Mouse (Mus musculus): ENCODE results near the gene Rtcb. TPM values are rescaled to one million over a fixed set of nuclear protein-coding genes. Genes with fewer than 3 reads are reported as not detected.

Rtcb gene
- 48.7 and 51.1 TPM in 2 replicates for total RNA-seq (2014; fragmentation: Nextera tagmentation)
- total RNA-seq (2017): 140 and 146 TPM in 2 replicates
- 49.4 and 69.1 TPM in 2 replicates for polyA plus RNA-seq (2012)

DNA sequence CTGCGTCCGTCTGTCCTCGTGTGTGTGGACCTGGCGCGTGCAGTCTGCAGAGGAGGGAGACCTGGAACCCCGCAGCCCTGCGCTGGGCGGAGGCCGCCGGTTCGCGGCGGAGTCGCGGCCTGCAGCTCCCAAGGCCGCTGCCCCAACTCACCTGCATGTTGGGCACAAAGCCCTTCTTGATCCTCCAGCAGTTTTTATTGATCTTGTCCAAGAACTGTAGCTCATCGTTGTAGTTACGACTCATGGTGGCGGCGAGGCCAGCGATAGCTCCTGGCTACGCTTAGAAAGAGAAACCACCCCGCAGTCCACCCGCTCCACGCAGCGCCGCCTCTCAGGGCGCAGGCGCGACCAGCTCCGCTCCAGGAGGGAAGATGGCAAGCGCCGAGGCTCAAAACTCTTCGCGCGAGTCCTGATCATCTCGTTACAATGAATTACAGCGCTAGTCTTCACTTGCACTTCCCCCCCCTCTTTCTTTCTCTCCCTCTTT is at the start of gene Rtcb:
Gene Rtcb, minus strand, starts transcription at position 360 of the 487 bp plus-strand sequence.
- no peaks in the 10 kb centered on the region for H3K9me3 ChIP-seq (replicated peaks)
- no peak for TF ChIP-seq CTCF (IDR thresholded peaks at IDR 0.05; ENCODE audit: low read depth, low read length)
- TF ChIP-seq GATA2 (IDR thresholded peaks at IDR 0.05; ENCODE audit: borderline replicate concordance, low read depth, low read length): no peak
- no peak for TF ChIP-seq POLR2AphosphoS5 (IDR thresholded peaks at IDR 0.05; ENCODE audit: insufficient replicate concordance, low read depth, low read length)
- TF ChIP-seq TAL1 (conservative IDR thresholded peaks at IDR 0.05; ENCODE audit: low read depth, low read length): no peak
- TF ChIP-seq GATA1 (IDR thresholded peaks at IDR 0.05; ENCODE audit: borderline replicate concordance, low read length): no peak
- peak; percentile 85 for DNase-seq (ENCODE audit: low spot score)

DNA sequence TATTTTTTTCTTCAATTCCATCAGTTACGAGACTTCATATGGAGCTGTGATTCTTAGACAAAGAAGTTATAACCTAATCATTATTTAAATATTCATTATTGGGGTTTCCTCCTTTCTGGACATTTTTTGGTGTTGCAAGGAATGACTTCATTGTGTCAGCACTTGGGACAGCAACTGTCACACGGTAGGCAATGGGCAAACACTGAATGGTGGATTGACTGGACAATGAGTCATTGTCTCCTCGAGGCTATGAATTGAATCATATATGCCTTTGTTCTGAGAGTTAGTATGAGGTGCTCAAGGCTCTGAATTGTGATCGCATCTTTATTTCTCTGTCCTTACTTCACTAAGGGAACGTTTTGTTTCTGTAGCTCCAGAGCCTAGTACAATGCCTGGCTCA is 48.8 kb upstream of the Rtcb start:
- no peaks in the 10 kb centered on the region for H3K9me3 ChIP-seq (replicated peaks)
- H3K4me3 ChIP-seq (ENCODE audit: low read depth, low read length): no peak overlapping the region
- H3K4me1 ChIP-seq (ENCODE audit: insufficient read depth, low read depth, low read length): no peaks in the 10 kb centered on the region
- TF ChIP-seq POLR2AphosphoS5 (IDR thresholded peaks at IDR 0.05; ENCODE audit: insufficient replicate concordance, low read depth, low read length): no peak
- TF ChIP-seq TAL1 (conservative IDR thresholded peaks at IDR 0.05; ENCODE audit: low read depth, low read length): no peak
- TF ChIP-seq GATA1 (IDR thresholded peaks at IDR 0.05; ENCODE audit: borderline replicate concordance, low read length): no peak
- no peak for TF ChIP-seq GATA2 (IDR thresholded peaks at IDR 0.05; ENCODE audit: borderline replicate concordance, low read depth, low read length)
- no peak for TF ChIP-seq CTCF (IDR thresholded peaks at IDR 0.05; ENCODE audit: low read depth, low read length)
- H3K27me3 ChIP-seq (ENCODE audit: insufficient read depth, low read length): peaks cover 19% of the 10 kb centered on the region
- no peaks in the 10 kb centered on the region for H3K36me3 ChIP-seq (replicated peaks)
- DNase-seq (ENCODE audit: low spot score) (no peak), ATAC-seq (ENCODE audit: extremely low read depth, insufficient number of reproducible peaks, low FRiP score, poor library complexity, severe bottlenecking) (no peak)

More for the DNA sequence above, at the start of gene Rtcb:
- Histone ChIP-seq H3K27me3 (ENCODE audit: insufficient read depth, low read length) (peaks cover 7% of the 10 kb centered on the region), H3K4me3 (ENCODE audit: low read depth, low read length) (peak within 1 kb of the TSS; percentile 98), H3K36me3 (replicated peaks) (peaks cover 33% of the 10 kb centered on the region), H3K4me1 (ENCODE audit: insufficient read depth, low read depth, low read length) (peaks cover 36% of the 10 kb centered on the region)
- peak; percentile 78 for ATAC-seq (ENCODE audit: extremely low read depth, insufficient number of reproducible peaks, low FRiP score, poor library complexity, severe bottlenecking)

DNA sequence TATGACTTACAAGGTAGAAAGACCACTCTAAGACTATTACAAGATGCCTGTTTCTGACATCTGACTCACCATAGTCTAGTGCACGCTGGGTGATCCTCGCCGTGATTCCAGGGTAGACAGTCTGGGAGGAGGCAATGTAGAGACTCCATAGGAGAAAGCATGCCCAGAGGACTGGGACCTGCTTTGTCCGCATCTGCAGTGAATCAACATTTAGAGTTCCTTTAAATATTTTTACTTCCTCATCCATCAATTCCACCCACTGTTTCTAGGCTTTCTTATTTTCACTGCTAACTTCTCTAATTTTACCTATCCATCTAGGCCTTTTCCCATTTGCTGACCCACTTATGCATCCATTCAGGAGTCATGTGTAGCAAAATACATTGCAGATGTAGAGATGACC is 42.8 kb upstream of the Rtcb start:
- DNase-seq (ENCODE audit: low spot score) (no peak), ATAC-seq (ENCODE audit: extremely low read depth, insufficient number of reproducible peaks, low FRiP score, poor library complexity, severe bottlenecking) (no peak)
- Histone ChIP-seq H3K27me3 (ENCODE audit: insufficient read depth, low read length) (peaks cover 16% of the 10 kb centered on the region), H3K9me3 (replicated peaks) (no peaks in the 10 kb centered on the region), H3K36me3 (replicated peaks) (no peaks in the 10 kb centered on the region), H3K4me1 (ENCODE audit: insufficient read depth, low read depth, low read length) (no peaks in the 10 kb centered on the region), H3K4me3 (ENCODE audit: low read depth, low read length) (no peak overlapping the region)
- TF ChIP-seq GATA1 (IDR thresholded peaks at IDR 0.05; ENCODE audit: borderline replicate concordance, low read length) (no peak), CTCF (IDR thresholded peaks at IDR 0.05; ENCODE audit: low read depth, low read length) (no peak), GATA2 (IDR thresholded peaks at IDR 0.05; ENCODE audit: borderline replicate concordance, low read depth, low read length) (no peak), TAL1 (conservative IDR thresholded peaks at IDR 0.05; ENCODE audit: low read depth, low read length) (no peak), POLR2AphosphoS5 (IDR thresholded peaks at IDR 0.05; ENCODE audit: insufficient replicate concordance, low read depth, low read length) (no peak)

DNA sequence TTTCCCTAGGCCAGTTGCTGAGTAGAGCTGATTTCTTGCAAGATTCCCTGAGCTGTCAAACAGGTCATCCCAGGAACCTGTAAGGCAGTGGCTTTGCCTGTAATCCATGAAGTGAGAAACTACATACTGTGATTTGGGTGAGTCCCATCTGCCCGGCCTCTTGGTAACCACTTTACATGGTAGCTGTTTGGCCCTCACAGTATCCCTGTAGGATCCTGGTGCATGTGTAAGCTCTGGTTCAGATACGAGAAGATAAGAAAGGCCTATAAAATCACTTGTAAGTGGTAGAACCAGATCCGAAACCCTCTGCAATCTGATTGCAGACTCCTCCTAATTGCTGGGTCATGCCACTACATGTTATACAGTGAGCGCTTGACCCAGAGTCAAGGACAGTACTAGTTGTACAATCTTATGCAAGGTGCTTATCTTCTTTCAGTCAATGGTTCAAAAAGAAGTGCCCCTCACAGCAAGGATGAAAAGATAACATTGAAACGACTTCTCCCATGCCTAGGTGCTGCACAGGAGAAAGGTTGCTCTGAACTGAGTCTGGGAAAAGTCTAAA is 37.0 kb upstream of the Rtcb start:
- no peak for DNase-seq (ENCODE audit: low spot score)
- TF ChIP-seq GATA2 (IDR thresholded peaks at IDR 0.05; ENCODE audit: borderline replicate concordance, low read depth, low read length): no peak
- TF ChIP-seq CTCF (IDR thresholded peaks at IDR 0.05; ENCODE audit: low read depth, low read length): no peak
- TF ChIP-seq POLR2AphosphoS5 (IDR thresholded peaks at IDR 0.05; ENCODE audit: insufficient replicate concordance, low read depth, low read length): no peak
- TF ChIP-seq TAL1 (conservative IDR thresholded peaks at IDR 0.05; ENCODE audit: low read depth, low read length): no peak

DNA sequence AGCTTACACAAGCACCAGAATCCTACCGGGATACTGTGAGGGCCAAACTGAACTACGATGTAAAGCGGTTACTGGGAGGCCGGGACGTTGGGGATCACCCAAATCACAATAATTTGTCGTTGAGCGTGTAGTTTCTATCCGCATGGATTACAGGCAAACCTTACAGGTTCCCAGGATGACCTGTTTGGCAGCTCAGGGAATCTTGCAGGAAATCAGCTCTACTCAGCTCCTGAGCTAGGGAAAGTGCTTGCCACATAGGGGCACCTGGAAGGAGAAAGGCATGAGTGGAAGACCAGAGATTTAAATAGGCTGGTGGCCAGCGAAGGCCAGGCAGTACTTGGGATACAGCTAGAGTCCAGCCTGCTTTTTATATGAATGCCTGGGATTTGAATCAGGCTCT is 36.2 kb upstream of the Rtcb start:
- DNase-seq (ENCODE audit: low spot score) (no peak), ATAC-seq (ENCODE audit: extremely low read depth, insufficient number of reproducible peaks, low FRiP score, poor library complexity, severe bottlenecking) (no peak)
- peaks cover 8% of the 10 kb centered on the region for H3K27me3 ChIP-seq (ENCODE audit: insufficient read depth, low read length)
- TF ChIP-seq GATA2 (IDR thresholded peaks at IDR 0.05; ENCODE audit: borderline replicate concordance, low read depth, low read length) (no peak), GATA1 (IDR thresholded peaks at IDR 0.05; ENCODE audit: borderline replicate concordance, low read length) (no peak), CTCF (IDR thresholded peaks at IDR 0.05; ENCODE audit: low read depth, low read length) (no peak)
- H3K36me3 ChIP-seq (replicated peaks): no peaks in the 10 kb centered on the region
- H3K4me3 ChIP-seq (ENCODE audit: low read depth, low read length): no peak overlapping the region
- H3K4me1 ChIP-seq (ENCODE audit: insufficient read depth, low read depth, low read length): no peaks in the 10 kb centered on the region
- H3K9me3 ChIP-seq (replicated peaks): no peaks in the 10 kb centered on the region

More for the DNA sequence above, 37.0 kb upstream of the Rtcb start:
- Histone ChIP-seq H3K27me3 (ENCODE audit: insufficient read depth, low read length) (peaks cover 8% of the 10 kb centered on the region), H3K4me1 (ENCODE audit: insufficient read depth, low read depth, low read length) (no peaks in the 10 kb centered on the region), H3K4me3 (ENCODE audit: low read depth, low read length) (no peak overlapping the region), H3K9me3 (replicated peaks) (no peaks in the 10 kb centered on the region), H3K36me3 (replicated peaks) (no peaks in the 10 kb centered on the region)
- no peak for ATAC-seq (ENCODE audit: extremely low read depth, insufficient number of reproducible peaks, low FRiP score, poor library complexity, severe bottlenecking)

DNA sequence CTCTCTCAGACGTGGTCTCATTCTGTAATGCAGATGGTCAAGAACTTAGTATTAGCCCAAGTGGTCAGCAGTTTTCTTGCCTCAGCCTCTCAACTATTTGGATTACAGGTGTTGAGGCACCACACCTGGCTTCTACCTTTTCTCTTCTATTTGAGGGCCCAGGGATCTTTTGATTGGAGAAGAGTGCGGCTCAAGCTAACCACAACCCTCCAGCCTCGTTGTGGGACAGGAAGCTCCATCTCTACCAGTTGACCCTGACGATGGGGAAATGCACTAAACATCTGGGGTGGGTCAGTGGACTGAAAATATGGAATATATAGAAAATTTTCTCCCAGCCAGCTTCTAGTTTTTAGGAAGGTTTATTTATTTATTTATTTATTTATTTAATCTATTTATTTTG is 34.8 kb upstream of the Rtcb start:
- TF ChIP-seq CTCF (IDR thresholded peaks at IDR 0.05; ENCODE audit: low read depth, low read length) (no peak), GATA1 (IDR thresholded peaks at IDR 0.05; ENCODE audit: borderline replicate concordance, low read length) (no peak), GATA2 (IDR thresholded peaks at IDR 0.05; ENCODE audit: borderline replicate concordance, low read depth, low read length) (no peak), POLR2AphosphoS5 (IDR thresholded peaks at IDR 0.05; ENCODE audit: insufficient replicate concordance, low read depth, low read length) (no peak), TAL1 (conservative IDR thresholded peaks at IDR 0.05; ENCODE audit: low read depth, low read length) (no peak)
- no peak for DNase-seq (ENCODE audit: low spot score)
- Histone ChIP-seq H3K4me3 (ENCODE audit: low read depth, low read length) (no peak overlapping the region), H3K27me3 (ENCODE audit: insufficient read depth, low read length) (peaks cover 3% of the 10 kb centered on the region), H3K4me1 (ENCODE audit: insufficient read depth, low read depth, low read length) (no peaks in the 10 kb centered on the region), H3K36me3 (replicated peaks) (no peaks in the 10 kb centered on the region), H3K9me3 (replicated peaks) (no peaks in the 10 kb centered on the region)
- ATAC-seq (ENCODE audit: extremely low read depth, insufficient number of reproducible peaks, low FRiP score, poor library complexity, severe bottlenecking): no peak
